Mouse (Mus musculus) heart, postnatal 4 days (tissue): ENCODE results near the gene Nedd9. TPM values are rescaled to one million over a fixed set of nuclear protein-coding genes. Genes with fewer than 3 reads are reported as not detected.

Source experiments
- DNase-seq: peaks from one replicate; pipeline ENCODE4 v3.0.0; 2021
- total RNA-seq, 2 experiments: library from RNA; stranded (reverse); gene quantifications; 2 replicates each; pipeline ENCODE4 v1.2.3; 2021

Gene Nedd9
- total RNA-seq, 2 experiments from 2014 or later, result 40.2 to 40.3 TPM

- no peak for DNase-seq
Measured at GRCm38 (mm10) chr13:41409291-41409690, 77.9 kb downstream of the Nedd9 start.

DNA sequence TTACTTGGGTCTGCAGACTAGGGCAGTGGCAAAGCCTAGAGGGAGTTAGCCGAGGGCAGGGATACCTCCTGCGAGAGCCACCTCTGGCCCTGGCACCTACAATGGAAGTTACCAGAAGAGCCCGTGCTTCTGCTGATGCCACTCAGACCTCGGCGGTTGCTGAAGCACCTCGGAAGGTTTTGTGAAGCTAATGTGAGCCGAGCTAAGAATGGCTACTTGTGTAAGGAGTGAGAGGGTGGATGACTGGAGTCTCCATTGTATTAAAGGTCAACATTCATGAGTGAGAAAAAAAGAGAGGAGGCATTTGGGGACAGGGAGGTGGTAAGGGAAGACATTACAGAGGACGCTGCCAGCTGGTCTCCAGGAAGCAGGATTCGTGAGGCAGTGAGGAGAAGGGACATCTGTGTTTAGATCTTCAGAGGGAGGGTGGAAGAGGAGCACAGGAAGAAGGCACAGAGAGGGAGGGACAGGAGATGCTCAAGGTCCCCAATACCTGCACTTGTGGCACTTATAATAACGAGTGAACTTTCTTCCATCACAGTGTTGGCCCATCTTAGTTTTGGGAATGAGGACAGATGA is 78.7 kb downstream of the Nedd9 start:
- DNase-seq, result no peak

DNA sequence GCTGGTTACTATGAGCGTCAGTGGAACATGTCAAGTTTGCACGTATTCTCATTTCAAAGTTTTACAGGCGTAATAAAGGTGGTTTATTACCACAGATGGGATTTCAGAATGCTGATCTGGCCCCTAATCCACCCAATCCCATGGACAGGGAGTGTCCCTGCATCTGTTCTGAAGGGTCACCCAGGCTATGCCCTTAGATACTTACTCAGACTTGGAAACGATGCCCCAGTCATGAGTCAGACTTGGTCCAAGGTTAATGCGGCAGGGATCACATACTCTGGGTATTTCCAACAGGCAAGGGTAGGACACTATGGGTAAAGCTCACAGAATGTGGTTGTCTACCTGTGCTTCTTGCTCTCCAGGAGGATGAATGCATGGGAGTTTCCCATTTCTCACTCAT is 82.2 kb downstream of the Nedd9 start:
- no peak for DNase-seq

- DNase-seq, result peak; percentile 19
Measured at GRCm38 (mm10) chr13:41403838-41404237, 83.3 kb downstream of the Nedd9 start.

DNA sequence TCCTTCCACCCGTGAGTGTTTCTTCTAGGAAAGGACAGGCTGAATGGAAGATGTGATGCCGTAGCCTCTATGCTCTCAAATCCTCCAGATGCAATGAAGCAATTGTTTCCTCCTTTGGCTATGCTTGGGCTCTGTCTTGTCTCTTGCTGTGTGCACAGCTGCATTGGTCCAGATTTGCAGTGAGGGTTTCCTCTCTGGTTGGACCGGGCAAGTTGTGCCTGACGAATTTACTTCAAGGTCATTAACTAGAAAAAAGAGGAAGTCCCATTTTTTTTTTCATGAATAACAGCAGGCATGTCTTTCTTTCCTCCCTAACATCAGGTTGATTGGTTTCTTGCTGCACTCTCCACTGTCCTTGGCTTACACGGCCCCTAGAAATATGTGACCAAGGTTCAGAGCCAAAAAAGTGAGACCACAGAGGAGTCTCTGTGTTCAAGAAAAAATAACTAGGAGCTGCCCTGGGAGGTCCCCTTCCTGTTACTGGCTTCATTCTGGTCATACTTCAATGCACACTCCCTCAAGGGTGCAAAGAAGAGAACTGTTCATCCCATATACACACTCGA is 84.6 kb downstream of the Nedd9 start:
- no peak for DNase-seq

DNA sequence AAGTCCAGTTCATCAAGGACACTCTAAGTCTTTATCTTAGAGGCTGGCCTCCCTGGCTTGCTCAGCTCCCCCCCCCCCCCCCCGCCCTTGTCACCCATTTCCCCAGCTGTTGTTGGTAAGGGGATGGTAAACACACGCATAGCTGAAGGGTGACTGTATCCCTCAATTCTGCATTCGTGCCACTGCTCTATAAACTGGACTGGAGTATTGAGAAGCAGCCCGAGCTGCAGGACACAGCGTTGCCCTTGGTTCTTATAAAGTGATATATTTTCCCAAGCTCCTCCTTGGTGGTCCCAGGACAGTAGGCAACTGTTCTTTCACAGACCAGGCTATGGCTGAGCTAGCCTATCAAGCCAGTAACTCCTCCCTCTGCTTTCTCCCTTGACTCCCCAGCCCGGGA is 85.4 kb downstream of the Nedd9 start:
- DNase-seq, result no peak

DNA sequence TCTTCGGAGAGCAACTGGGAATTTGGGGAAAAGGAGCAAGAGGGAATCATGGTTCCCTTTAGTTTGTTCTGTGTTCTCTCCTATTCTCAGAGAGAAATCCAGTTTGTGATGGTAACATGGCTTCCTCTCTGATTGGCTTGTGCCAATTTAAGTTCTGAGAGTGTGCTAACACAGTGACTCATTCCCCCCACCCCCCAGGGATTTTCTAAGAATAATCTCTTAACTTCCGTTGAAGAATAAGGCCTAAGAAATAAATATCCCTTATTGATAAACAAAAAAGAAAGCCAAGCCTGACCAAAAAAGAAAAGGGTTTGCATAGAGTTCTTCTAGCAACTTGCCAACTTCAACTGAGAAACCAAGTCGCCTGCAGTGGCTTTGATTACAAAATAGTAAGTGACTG is 86.9 kb downstream of the Nedd9 start:
- no peak for DNase-seq

DNA sequence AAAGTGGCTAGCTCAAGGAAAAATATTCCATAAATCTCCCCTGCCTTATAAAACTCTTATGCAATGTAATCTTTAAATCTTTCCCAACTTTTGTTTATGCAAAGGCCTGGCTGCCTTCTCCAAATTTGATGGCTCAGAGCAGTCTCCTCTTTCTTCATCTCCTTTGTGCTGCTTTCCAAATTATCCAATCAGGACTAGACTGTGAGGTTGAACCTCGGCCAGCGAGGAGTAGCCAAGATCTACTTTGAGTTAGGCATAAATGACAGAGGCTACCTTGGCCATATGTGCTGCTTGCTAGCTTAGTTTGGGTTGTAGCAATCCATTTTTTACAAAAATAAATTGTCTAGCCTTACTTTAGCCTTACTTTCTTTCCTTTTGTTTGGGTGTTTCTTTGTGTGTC is 95.0 kb downstream of the Nedd9 start:
- no peak for DNase-seq

DNA sequence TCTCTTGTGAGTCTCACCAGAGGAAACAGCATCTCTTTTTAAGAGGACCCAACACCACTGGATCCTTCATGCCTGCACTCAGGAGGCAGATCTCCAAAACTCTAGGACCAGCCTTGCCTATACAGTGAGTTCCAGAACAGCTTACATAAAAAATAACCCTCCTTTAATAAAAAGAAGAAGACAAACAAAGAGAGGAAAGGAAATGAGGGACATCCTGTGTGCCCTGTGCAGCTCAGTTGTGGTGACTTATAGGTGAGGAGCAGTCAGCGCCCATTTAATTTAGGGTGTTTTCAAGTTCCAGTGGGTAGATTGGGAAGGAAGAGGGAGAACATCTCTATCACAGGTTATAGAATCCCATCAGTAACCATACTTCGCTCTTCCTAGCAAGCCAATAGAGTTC is 96.5 kb downstream of the Nedd9 start:
- no peak for DNase-seq

- DNase-seq, result peak; percentile 15
Measured at GRCm38 (mm10) chr13:41386581-41386980, 100.6 kb downstream of the Nedd9 start.

DNA sequence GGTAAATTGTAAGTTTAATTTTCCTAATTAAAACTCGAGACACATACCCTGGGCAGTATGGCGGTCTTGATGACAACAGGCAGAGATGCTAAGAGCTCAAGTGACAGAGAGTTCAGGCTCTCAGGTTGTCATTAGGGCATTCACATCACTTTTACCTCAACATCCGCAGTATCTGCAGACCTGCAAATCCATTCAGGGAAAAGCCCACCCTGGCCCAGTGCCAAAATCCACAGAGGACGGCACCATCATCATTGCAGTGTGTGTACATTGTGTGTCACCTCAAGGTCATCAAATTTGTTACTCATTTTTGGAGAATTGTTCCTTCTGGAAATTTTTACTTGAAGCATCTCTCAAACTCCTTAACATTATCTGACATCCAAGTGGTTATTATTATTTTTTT is 102.3 kb downstream of the Nedd9 start:
- DNase-seq, result no peak

- no peak for DNase-seq
Measured at GRCm38 (mm10) chr13:41382635-41383034, 104.5 kb downstream of the Nedd9 start.

GRCm38 (mm10) chr13:41381806-41382546 is 105.2 kb downstream of the Nedd9 start:
- DNase-seq, result no peak

- no peak for DNase-seq
Measured at GRCm38 (mm10) chr13:41381041-41381805, 105.9 kb downstream of the Nedd9 start.

DNA sequence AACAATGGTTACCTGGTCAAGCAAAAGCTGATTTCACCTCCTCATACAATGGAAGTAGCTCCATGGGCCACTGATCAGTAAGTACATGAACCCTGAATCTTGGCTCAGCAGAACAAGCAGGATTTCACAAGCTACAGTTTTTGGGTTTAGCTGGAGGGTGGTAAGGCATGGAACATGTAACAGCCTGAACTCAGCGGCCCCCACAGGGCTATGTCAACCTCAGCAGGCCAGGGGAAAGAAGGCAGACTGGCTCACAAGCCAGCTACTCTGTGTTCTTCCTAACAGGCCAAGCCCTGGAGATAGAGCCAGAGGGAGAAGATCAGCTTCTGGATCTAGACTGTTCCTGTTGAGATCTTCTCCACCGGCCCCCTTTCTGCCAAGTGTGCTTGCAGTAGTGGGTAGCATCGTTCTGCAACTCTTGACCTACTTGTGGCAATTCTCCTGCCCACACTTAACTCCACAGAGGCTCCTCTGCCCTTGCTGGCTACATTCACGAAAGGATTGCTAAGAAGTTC is 107.2 kb downstream of the Nedd9 start:
- no peak for DNase-seq

DNA sequence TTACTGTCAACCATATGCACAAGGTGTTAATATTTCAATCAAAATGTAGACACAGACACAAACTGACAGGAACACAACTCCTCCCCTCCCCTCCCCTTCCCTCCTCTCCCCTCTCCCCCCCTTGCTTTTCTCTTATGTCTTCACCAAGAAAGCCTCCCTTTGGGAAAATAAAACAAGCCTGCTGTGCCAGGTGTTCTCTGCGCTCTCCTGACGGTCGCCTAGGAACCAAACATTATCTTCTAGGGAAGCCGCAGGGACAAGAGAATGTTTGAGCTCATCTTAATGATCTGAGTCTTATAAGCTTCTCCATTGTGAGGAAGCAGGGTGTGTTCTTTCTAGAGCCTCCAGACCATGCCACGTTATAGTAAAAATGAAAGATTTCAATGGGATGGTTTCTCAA is 108.7 kb downstream of the Nedd9 start:
- no peak for DNase-seq

DNA sequence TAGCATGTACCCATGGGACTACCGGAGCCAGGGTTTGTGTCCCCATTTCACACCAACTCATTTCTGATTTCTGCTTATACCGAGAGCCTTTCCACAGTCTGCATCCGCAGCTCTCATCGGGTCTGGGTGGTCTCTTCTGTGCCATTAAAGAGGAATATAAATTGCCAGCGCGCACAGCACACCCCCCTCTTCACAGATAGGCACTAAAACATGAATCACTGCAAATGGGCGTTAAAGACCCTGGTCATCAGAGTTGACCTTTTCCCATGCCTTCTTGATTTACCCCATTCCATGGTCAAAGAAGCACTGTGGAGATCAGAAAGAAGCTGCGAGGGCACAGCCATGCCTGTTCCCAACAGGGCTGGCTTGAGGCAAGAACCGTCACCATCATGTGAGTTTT is 109.3 kb downstream of the Nedd9 start:
- no peak for DNase-seq

DNA sequence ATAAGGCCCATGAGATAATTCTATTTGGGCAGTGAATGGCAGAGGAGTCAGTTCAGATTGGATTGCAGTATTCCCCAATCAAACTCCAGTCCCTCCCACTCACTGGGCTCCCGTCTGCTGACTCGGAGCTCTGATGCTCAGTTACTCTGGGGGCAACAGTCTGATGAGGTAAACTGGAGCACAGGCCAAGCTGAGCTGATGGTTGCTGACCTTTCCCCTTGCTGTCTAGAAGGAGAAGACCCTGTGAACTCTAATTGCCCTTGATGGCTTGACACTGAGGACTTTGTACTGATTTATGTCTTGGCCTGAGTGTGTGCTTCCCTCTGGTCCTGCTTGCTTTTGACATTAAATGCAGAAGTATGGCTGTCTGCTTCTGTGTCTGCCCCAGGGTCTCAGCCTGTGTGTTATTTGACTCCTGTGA is 110.1 kb downstream of the Nedd9 start:
- no peak for DNase-seq

DNA sequence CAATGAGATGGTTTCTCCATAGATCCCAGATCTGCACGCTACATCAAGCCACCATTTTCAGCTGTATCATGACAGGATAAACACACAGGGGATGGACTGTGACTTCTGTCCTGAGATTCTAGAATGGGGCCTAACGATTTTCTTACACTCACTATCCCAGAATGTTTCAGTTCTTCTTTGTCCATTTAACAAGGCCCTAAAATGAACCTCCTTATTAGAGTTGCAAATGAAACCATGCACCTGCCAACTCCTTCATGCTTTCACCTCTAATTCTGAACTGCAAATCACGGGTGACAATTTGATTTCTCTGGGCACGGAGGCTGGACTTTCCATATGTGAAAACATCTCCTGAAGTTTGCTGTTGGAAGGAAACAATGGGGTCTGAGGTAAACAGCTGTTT is 111.1 kb downstream of the Nedd9 start:
- DNase-seq, result no peak

GRCm38 (mm10) chr13:41375696-41376095 is 111.5 kb downstream of the Nedd9 start:
- no peak for DNase-seq

GRCm38 (mm10) chr13:41374886-41375285 is 112.3 kb downstream of the Nedd9 start:
- DNase-seq, result no peak

DNA sequence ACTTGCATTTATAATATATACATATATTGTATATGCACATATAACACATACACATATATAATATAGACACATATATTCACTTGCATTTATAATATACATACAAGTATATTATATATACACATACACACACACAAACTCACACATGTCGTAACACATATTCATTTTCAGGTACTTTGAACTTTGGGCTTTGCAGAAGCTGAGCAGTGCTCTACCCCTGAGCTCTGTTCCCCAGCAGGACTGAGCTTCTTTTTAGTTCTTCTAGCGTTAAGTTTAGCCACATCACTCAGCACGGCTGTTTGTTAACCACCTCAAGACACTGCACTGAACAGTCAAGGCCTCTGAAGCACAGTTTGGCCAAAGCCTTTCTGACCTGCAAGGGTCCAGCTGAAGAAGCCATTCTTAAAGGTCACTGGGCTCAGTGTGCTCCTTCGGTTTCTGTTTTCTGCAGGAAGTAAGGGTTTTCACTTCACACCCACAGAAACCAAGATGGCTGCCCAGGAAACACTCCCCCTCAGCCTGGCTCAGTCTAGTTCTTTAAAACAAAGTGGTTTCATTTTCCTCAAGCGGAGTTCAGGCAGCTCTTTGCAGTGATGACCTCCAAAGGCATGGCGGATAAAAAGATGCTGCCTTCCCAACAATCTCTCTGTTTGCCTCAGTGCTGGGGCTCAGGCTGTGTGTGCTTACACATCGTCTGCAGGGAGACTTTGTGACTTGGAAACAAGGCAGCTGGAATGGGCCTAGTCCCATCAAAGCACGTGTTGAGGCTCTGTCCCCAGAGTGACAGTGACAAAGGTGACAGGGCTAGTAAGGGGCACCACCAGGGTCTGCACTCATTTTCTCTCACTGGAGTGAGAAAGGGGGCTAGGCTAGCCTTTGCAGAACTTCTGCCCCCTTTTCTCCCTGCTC is 114.4 kb downstream of the Nedd9 start:
- no peak for DNase-seq
